Mouse (Mus musculus): ENCODE measurements around the gene Magi2.

- no peak for TF ChIP-seq CTCF (IDR thresholded peaks at IDR 0.05; ENCODE audit: extremely low read depth, insufficient read length, insufficient replicate concordance, low read depth, low read length)
- no peak for TF ChIP-seq POLR2A (IDR thresholded peaks at IDR 0.05; ENCODE audit: low read depth, low read length)
These were observed 1014.7 kb downstream of the Magi2 start for GRCm38 (mm10) chr5:20241523-20241922.
